Mouse (Mus musculus) kidney, adult 2 months (tissue): ENCODE results near the gene Cd96. TPM values are rescaled to one million over a fixed set of nuclear protein-coding genes. Genes with fewer than 3 reads are reported as not detected.

ENCODE experiments used
- DNase-seq: peaks from one replicate; pipeline ENCODE4 v3.0.0; 2021
- H3K27ac ChIP-seq: fragments of 200-500 bp; 2 replicates; pipeline ENCODE4 v1.5.1; 2012; ENCODE audit warnings: low read depth, low read length, control low read depth, inconsistent platforms; ENCODE audit not compliant: insufficient read depth
- H3K27me3 ChIP-seq: fragments of 200-500 bp; replicated peaks from 2 replicates; pipeline ENCODE4 v1.6.1; 2012; ENCODE audit warnings: mild to moderate bottlenecking, moderate library complexity, low read length, inconsistent platforms; ENCODE audit not compliant: control insufficient read depth, insufficient read depth
- H3K36me3 ChIP-seq: fragments of 200-500 bp; 2 replicates; pipeline ENCODE4 v1.6.1; 2012; ENCODE audit warnings: mild to moderate bottlenecking, moderate library complexity, low read length, inconsistent platforms; ENCODE audit not compliant: control insufficient read depth, insufficient read depth
- H3K4me1 ChIP-seq: fragments of 200-500 bp; 2 replicates; pipeline ENCODE4 v1.6.1; 2011; ENCODE audit warnings: low read length; ENCODE audit not compliant: control insufficient read depth, insufficient read depth
- H3K4me3 ChIP-seq: fragments of 200-500 bp; 2 replicates; pipeline ENCODE4 v1.5.1; 2011; ENCODE audit warnings: mild to moderate bottlenecking, low read depth, low read length, control low read depth; ENCODE audit not compliant: insufficient read depth
- CTCF ChIP-seq: fragments of 200-500 bp; conservative IDR thresholded peaks from 2 replicates; pipeline ENCODE4 v1.5.1; 2011; ENCODE audit warnings: low read depth, mild to moderate bottlenecking, control low read depth, low read length, moderate library complexity, mixed read lengths; ENCODE audit not compliant: insufficient read depth, insufficient read length
- POLR2A ChIP-seq: fragments of 200-500 bp; IDR thresholded peaks from one replicate; pipeline ENCODE4 v1.6.1; 2011; ENCODE audit warnings: low read depth, low read length, control low read depth
- WGBS: fragments of 180-500 bp; shearing (Covaris S2); methylation state at CpG from one replicate; pipeline ENCODE4 v1.1.7; 2018; 5-methylcytosine and 5-hydroxymethylcytosine counted together
- polyA plus RNA-seq: library from polyadenylated mRNA; depleted of rRNA; stranded (reverse); fragments of >200 nt; gene quantifications from 2 replicates; pipeline ENCODE4 v1.2.3, GENCODE M21; 2012

Cd96 gene
- polyA plus RNA-seq, 1 experiment, result 0.86 TPM

GRCm38 (mm10) chr16:46122238-46122637 lies 2.2 kb upstream of the Cd96 start:
- Histone ChIP-seq H3K27ac (no peak overlapping the region), H3K4me3 (no peak overlapping the region), H3K4me1 (no peaks in the 10 kb centered on the region), H3K36me3 (no peaks in the 10 kb centered on the region), H3K27me3 (no peaks in the 10 kb centered on the region)
- DNase-seq, result no peak
- TF ChIP-seq CTCF, result no peak
- no peak for TF ChIP-seq POLR2A

DNA sequence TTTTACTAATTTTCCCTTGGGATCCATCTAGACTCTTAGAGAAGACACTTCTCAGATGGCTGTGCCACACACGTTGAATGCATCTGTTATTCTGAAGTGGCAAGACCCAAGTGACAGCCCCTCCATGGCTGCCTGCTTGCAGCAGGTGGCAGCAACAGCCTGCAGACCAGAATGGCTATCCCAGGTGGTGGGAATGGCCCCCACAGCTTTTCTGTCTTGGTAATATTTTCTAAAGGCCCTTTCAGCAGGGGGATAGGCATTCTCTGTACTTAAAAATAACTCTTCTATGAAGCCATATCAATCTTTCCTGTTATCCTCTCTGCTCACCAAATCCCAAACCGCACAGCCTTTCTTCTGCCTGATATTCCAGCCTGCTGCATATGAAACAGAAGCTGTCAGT lies 1.4 kb upstream of the Cd96 start:
- Histone ChIP-seq H3K4me1 (no peaks in the 10 kb centered on the region), H3K4me3 (no peak overlapping the region), H3K27me3 (no peaks in the 10 kb centered on the region), H3K36me3 (no peaks in the 10 kb centered on the region), H3K27ac (no peak overlapping the region)
- 49% methylated on average over 2 of the region's 2 CpGs for WGBS
- DNase-seq, result no peak
- TF ChIP-seq POLR2A, result no peak
- TF ChIP-seq CTCF, result peak; percentile 41

DNA sequence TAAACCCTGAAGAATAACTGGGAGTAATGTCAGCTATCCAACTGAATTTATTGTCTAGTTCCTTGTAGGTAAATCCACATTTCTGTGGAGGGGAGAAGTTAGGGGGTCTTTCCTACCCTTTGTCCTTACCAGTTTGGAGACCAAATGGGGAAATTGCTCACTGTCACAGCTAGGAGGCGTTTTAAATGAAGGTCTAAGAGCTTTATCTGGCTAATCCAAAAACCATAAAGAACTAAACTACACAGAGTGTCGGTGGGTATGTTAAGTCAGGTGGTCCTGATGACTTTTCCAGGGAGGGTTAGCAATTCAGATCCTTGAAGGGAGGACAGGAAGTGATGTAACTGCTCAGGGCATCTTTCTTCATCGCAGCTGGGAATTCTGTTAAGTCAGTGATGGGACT lies 556 bp upstream of the Cd96 start:
- TF ChIP-seq POLR2A (no peak), CTCF (no peak)
- Histone ChIP-seq H3K4me1 (no peaks in the 10 kb centered on the region), H3K4me3 (no peak overlapping the region), H3K27me3 (no peaks in the 10 kb centered on the region), H3K27ac (no peak overlapping the region), H3K36me3 (no peaks in the 10 kb centered on the region)
- DNase-seq, result no peak
- WGBS, result 31% methylated on average over 3 of the region's 3 CpGs

DNA sequence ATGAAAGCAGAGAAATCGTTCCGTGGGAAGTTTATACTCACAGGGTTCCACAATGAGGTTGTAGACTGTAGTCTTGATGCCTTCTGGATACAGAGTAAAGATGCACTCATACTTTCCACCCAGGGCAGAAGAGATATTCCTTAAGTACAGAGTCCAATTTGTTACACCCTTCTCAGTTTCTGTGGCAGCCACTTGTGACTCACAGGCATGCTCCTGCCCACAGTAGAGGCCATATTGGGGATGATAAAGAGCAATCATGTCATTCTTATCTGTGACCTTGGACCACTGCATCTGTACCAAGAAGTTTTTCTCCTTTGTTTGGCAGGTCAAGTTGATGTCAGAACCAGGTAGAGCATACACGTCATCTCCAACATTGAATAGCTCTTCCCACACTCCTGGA lies 2.4 kb downstream of the Cd96 start:
- no peak for DNase-seq

DNA sequence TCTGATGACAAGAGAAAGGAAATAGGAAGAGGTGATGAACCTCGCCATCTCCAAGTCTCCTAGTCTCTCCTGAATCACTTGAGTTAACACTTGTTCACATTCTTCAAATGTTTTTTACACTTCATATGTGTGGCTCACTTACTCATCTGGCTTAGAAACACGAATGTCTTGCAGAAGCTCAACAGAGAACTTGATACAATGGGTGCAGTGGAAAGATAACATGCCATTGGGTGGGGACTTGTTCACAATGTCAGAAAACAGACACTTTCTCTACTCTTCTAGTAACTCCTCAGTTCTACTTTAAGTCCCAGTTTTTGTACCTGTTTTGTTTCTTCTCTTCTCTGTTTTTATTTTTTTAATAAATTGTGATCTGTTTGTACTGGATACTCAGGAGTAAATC lies 5.3 kb downstream of the Cd96 start:
- TF ChIP-seq CTCF (no peak), POLR2A (no peak)
- WGBS, result 69% methylated on average over 2 of the region's 2 CpGs
- Histone ChIP-seq H3K27me3 (no peaks in the 10 kb centered on the region), H3K36me3 (no peaks in the 10 kb centered on the region), H3K27ac (no peak overlapping the region), H3K4me3 (no peak overlapping the region), H3K4me1 (no peaks in the 10 kb centered on the region)
- no peak for DNase-seq

More for the DNA sequence above, 2.4 kb downstream of the Cd96 start:
- no peak overlapping the region for H3K27ac ChIP-seq
- no peaks in the 10 kb centered on the region for H3K27me3 ChIP-seq
- WGBS, result 92% methylated on average over 3 of the region's 3 CpGs
- no peaks in the 10 kb centered on the region for H3K36me3 ChIP-seq
- TF ChIP-seq POLR2A (no peak), CTCF (no peak)
- no peak overlapping the region for H3K4me3 ChIP-seq
- no peaks in the 10 kb centered on the region for H3K4me1 ChIP-seq

DNA sequence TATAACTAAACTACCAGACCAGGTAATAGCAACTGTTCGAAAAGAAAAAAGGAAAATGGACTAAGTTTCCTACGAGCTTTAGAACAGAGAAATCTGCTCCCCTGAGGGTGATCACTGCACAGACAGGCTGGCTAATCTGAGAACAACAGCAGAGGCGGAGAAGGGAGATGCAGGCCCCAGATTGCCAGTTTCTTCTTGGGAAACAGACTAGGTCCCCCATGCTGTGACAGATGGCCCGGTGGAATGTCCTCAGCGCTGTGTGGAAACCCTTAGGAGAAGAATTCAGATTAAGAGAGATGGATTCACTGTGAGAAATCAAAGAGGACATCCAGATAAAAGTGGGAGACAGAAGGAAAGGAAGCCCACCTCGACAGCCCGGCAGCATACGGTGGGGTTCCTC lies 10.5 kb downstream of the Cd96 start:
- H3K27ac ChIP-seq, result no peak overlapping the region
- no peaks in the 10 kb centered on the region for H3K27me3 ChIP-seq
- no peaks in the 10 kb centered on the region for H3K36me3 ChIP-seq
- no peak overlapping the region for H3K4me3 ChIP-seq
- no peaks in the 10 kb centered on the region for H3K4me1 ChIP-seq
- DNase-seq, result no peak
- TF ChIP-seq CTCF (no peak), POLR2A (no peak)
- WGBS, result 79% methylated on average over 8 of the region's 8 CpGs

DNA sequence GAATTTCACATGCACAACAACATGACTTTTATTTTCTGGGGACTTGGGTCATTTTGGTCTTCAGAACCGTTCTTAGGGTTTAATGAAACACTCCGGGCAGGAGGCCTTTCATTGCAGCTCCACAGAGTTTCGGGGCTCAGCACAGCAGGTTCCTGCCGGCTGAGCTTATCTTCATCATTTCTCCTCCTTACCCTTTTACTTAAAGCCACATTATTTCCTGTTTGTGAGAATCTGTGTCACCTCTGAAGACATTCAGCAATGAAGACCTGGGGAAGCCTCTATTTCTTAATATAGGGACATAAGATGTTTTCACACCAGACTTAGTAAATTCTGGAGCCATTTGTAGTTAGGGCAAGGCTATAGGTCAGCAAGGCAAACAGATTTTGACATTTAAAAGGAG lies 12.6 kb downstream of the Cd96 start:
- WGBS, result 74% methylated on average over 4 of the region's 4 CpGs

GRCm38 (mm10) chr16:46104491-46104890 lies 15.6 kb downstream of the Cd96 start:
- H3K4me3 ChIP-seq, result no peak overlapping the region
- no peak for DNase-seq
- no peaks in the 10 kb centered on the region for H3K4me1 ChIP-seq
- H3K36me3 ChIP-seq, result no peaks in the 10 kb centered on the region
- WGBS, result 79% methylated on average over 9 of the region's 9 CpGs
- TF ChIP-seq POLR2A (no peak), CTCF (no peak)
- no peak overlapping the region for H3K27ac ChIP-seq
- H3K27me3 ChIP-seq, result no peaks in the 10 kb centered on the region

More for the DNA sequence above, 12.6 kb downstream of the Cd96 start:
- Histone ChIP-seq H3K27ac (no peak overlapping the region), H3K27me3 (no peaks in the 10 kb centered on the region), H3K4me1 (no peaks in the 10 kb centered on the region), H3K36me3 (no peaks in the 10 kb centered on the region), H3K4me3 (no peak overlapping the region)
- TF ChIP-seq CTCF (no peak), POLR2A (no peak)
- DNase-seq, result no peak
